Mouse (Mus musculus) lung, postnatal 0 days (tissue): Measurements from ENCODE around the gene Gm10591. TPM values are rescaled to one million over a fixed set of nuclear protein-coding genes. Genes with fewer than 3 reads are reported as not detected.
"Not testable (repeated sequence)": the region's sequence is repeated elsewhere in the genome, so short reads cannot be mapped to it uniquely, and the experiment has no call there.

ENCODE experiments used
- ATAC-seq: fragments of 200-750 bp; cut with Nextera tagmentation; 2 replicates; pipeline ENCODE4 v1.8.0; 2017; ENCODE audit warnings: moderate library complexity
- DNase-seq: peaks from one replicate; pipeline ENCODE4 v3.0.0-alpha.2; 2016; ENCODE audit warnings: low spot score
- H3K27ac ChIP-seq: fragments of 300-500 bp; sonication (generic); 2 replicates; pipeline ENCODE4 v1.5.1; 2014; ENCODE audit warnings: antibody characterized with exemption, mild to moderate bottlenecking, low read length, mixed read lengths
- H3K27me3 ChIP-seq: fragments of 300-500 bp; sonication (generic); replicated peaks from 2 replicates; pipeline ENCODE4 v1.6.1; 2014; ENCODE audit warnings: low read length, mixed read lengths; ENCODE audit not compliant: insufficient read depth
- H3K36me3 ChIP-seq: fragments of 300-500 bp; sonication (generic); 2 replicates; pipeline ENCODE4 v1.6.1; 2014; ENCODE audit warnings: low read length, mixed read lengths; ENCODE audit not compliant: insufficient read depth
- H3K4me1 ChIP-seq: fragments of 300-500 bp; sonication (generic); 2 replicates; pipeline ENCODE4 v1.6.1; 2014; ENCODE audit warnings: antibody characterized with exemption, low read depth, low read length, mixed read lengths; ENCODE audit not compliant: insufficient read depth
- H3K4me2 ChIP-seq: fragments of 300-500 bp; sonication (generic); replicated peaks from 2 replicates; pipeline ENCODE4 v1.6.1; 2014; ENCODE audit warnings: low read depth, mild to moderate bottlenecking, low read length, moderate library complexity, mixed read lengths
- H3K4me3 ChIP-seq: fragments of 300-500 bp; sonication (generic); 2 replicates; pipeline ENCODE4 v1.5.1; 2014; ENCODE audit warnings: low read depth, low read length
- H3K9ac ChIP-seq: fragments of 300-500 bp; sonication (generic); replicated peaks from 2 replicates; pipeline ENCODE4 v1.6.1; 2014; ENCODE audit warnings: low read depth, mild to moderate bottlenecking
- H3K9me3 ChIP-seq: fragments of 300-500 bp; sonication (generic); 2 replicates; pipeline ENCODE4 v1.6.1; 2016; ENCODE audit warnings: low read length, mixed read lengths
- WGBS: fragments of 180-500 bp; shearing (Covaris S2); extraction: QIAGEN DNeasy Blood & Tissue Kit; methylation state at CpG from one replicate; pipeline ENCODE4 v1.1.7; 2014; 5-methylcytosine and 5-hydroxymethylcytosine counted together
- polyA plus RNA-seq: library from polyadenylated mRNA; unstranded; fragments of >200 nt; fragmentation: Nextera tagmentation; extraction: Ambion mirVana; gene quantifications from 2 replicates; pipeline ENCODE4 v1.2.1, GENCODE M21; 2015

The Gm10591 gene
- polyA plus RNA-seq = 2.9 and 3.4 TPM in 2 replicates

- not testable (repeated sequence) for H3K4me3 ChIP-seq, DNase-seq, H3K27me3 ChIP-seq, H3K27ac ChIP-seq, ATAC-seq, H3K4me1 ChIP-seq, H3K36me3 ChIP-seq, H3K4me2 ChIP-seq, H3K9me3 ChIP-seq, H3K9ac ChIP-seq
- WGBS = no CpG with 5 or more reads among the region's 5 CpGs
Observed at GRCm38 (mm10) chr4:42611895-42612294, at the start of gene Gm10591. Gene Gm10591, plus strand, starts transcription at chr4:42612195.

- H3K27ac ChIP-seq, H3K4me3 ChIP-seq, H3K4me1 ChIP-seq, H3K9ac ChIP-seq, DNase-seq, H3K4me2 ChIP-seq, H3K36me3 ChIP-seq, H3K9me3 ChIP-seq, ATAC-seq, H3K27me3 ChIP-seq: not testable (repeated sequence)
- no CpG with 5 or more reads among the region's 8 CpGs for WGBS
Observed at GRCm38 (mm10) chr4:42629419-42629818, 17.4 kb downstream of the Gm10591 start, which contains the start of gene Gm2564. Gene Gm2564, plus strand, starts transcription at chr4:42629719.

- H3K9me3 ChIP-seq, H3K4me2 ChIP-seq, H3K4me1 ChIP-seq, ATAC-seq, H3K27me3 ChIP-seq, DNase-seq, H3K9ac ChIP-seq, H3K27ac ChIP-seq, H3K4me3 ChIP-seq, H3K36me3 ChIP-seq: not testable (repeated sequence)
- no CpG with 5 or more reads among the region's 9 CpGs for WGBS
Observed at GRCm38 (mm10) chr4:42654951-42655350, 43.0 kb downstream of the Gm10591 start, which contains the start of gene Ccl27b. Gene Ccl27b, plus strand, starts transcription at chr4:42655251.

- no CpG with 5 or more reads among the region's 3 CpGs for WGBS
- H3K4me1 ChIP-seq, DNase-seq, H3K4me3 ChIP-seq, H3K27me3 ChIP-seq, H3K9ac ChIP-seq, H3K36me3 ChIP-seq, H3K9me3 ChIP-seq, H3K4me2 ChIP-seq, H3K27ac ChIP-seq, ATAC-seq: not testable (repeated sequence)
Observed at GRCm38 (mm10) chr4:42661793-42662192, 49.8 kb downstream of the Gm10591 start, which contains the start of gene Il11ra2. Gene Il11ra2, minus strand, starts transcription at chr4:42661893.

Other genes starting within 250 kb of the Gm10591 start
- not detected in 2 replicates for gene Gm21586, start 172.8 kb upstream of the Gm10591 start, polyA plus RNA-seq
- gene Gm2163, start 145.4 kb upstream of the Gm10591 start, polyA plus RNA-seq = not detected in 2 replicates
- gene Fam205a2, start 84.0 kb upstream of the Gm10591 start, polyA plus RNA-seq = not detected in 2 replicates
- 0.33 and 0.55 TPM in 2 replicates for gene Gm2564, start 17.5 kb downstream of the Gm10591 start, polyA plus RNA-seq
- gene Ccl27b, start 43.1 kb downstream of the Gm10591 start, polyA plus RNA-seq = not detected in 2 replicates
- gene Il11ra2, start 49.7 kb downstream of the Gm10591 start, polyA plus RNA-seq = not detected in 2 replicates
- not detected in 2 replicates for gene 4930578G10Rik, start 123.3 kb downstream of the Gm10591 start, polyA plus RNA-seq
- not detected in 2 replicates for gene Ccl19, start 144.4 kb downstream of the Gm10591 start, polyA plus RNA-seq
- gene Ccl21a, start 161.8 kb downstream of the Gm10591 start, polyA plus RNA-seq = 138 and 188 TPM in 2 replicates
- gene Fam205a1, start 241.7 kb downstream of the Gm10591 start, polyA plus RNA-seq = not detected in 2 replicates
- 0.08 TPM in 1 of 2 replicates, not detected in the other for gene Gm12394, start 244.6 kb downstream of the Gm10591 start, polyA plus RNA-seq